10 mouse cellular contexts compared by ENCODE assay signal in genomic region chr11:11855061-11855672, GRCm38 (mm10). TPM values are rescaled to one million over a fixed set of nuclear protein-coding genes. Genes with fewer than 3 reads are reported as not detected.
DNase-seq lines count a peak whose midpoint lies in the region; ATAC-seq and TF ChIP-seq lines count a peak whose summit lies in the region.
"Had no signal": no experiment of that assay in that cellular context is flagged by ENCODE, and none has a peak within 500 bp of the region (broad histone marks: within the 10 kb centered on the region; RNA-seq: fewer than 3 reads in every experiment).

No protein-coding gene starts in this region.

- H3K4me3 ChIP-seq in lung, embryonic 16.5 days (ENCODE audit: low read length), result no peak overlapping the region
- H3K4me3 ChIP-seq in hindbrain, postnatal 0 days (ENCODE audit: low read length), result no peak overlapping the region
- no peak overlapping the region for H3K4me3 ChIP-seq in neural tube, embryonic 14.5 days (ENCODE audit: low read depth, low read length)

- peaks cover 27% of the 10 kb centered on the region for H3K4me1 ChIP-seq in lung, embryonic 16.5 days (replicated peaks; ENCODE audit: control insufficient read depth, insufficient read depth, low read length)
- peaks cover 4% of the 10 kb centered on the region; the same call in 1 of the 2 replicates for H3K4me1 ChIP-seq in hindbrain, postnatal 0 days (ENCODE audit: insufficient read depth, low read length)
- H3K4me1 ChIP-seq in neural tube, embryonic 14.5 days (ENCODE audit: control insufficient read depth, insufficient read depth, low read length), result peaks cover 4% of the 10 kb centered on the region; the same call in 1 of the 2 replicates

- WGBS in lung, embryonic 16.5 days, result 34% methylated on average over 6 of the region's 6 CpGs
- 25% methylated on average over 6 of the region's 6 CpGs for WGBS in hindbrain, postnatal 0 days
- 14% methylated on average over 6 of the region's 6 CpGs for WGBS in neural tube, embryonic 14.5 days

- H3K9me3 ChIP-seq in lung, embryonic 16.5 days (ENCODE audit: control insufficient read depth, low read length), result 0 out of 2 replicates have a peak, but pooled peaks cover 3% of the 10 kb centered on the region
- no peaks in the 10 kb centered on the region for H3K9me3 ChIP-seq in hindbrain, postnatal 0 days (ENCODE audit: low read length)
- no peaks in the 10 kb centered on the region for H3K9me3 ChIP-seq in neural tube, embryonic 14.5 days (ENCODE audit: control insufficient read depth, low read length)

- no peak for TF ChIP-seq CTCF in hindbrain, postnatal 0 days (IDR thresholded peaks at IDR 0.05; ENCODE audit: low read depth)

- no peak for ATAC-seq in lung, embryonic 16.5 days (ENCODE audit: low read depth)
- peak; percentile 35; the same call in 1 of the 2 replicates for ATAC-seq in hindbrain, postnatal 0 days
- ATAC-seq in neural tube, embryonic 14.5 days (ENCODE audit: low read depth), result peak; percentile 66

- peak overlapping the region; percentile 15 for H3K27ac ChIP-seq in lung, embryonic 16.5 days (ENCODE audit: low read length)
- H3K27ac ChIP-seq in hindbrain, postnatal 0 days, result no peak overlapping the region
- H3K27ac ChIP-seq in neural tube, embryonic 14.5 days (ENCODE audit: low read depth, low read length), result no peak overlapping the region
- H3K27ac ChIP-seq: macrophage had no signal

- no peak overlapping the region for H3K4me2 ChIP-seq in lung, embryonic 16.5 days (ENCODE audit: low read depth, low read length)
- H3K4me2 ChIP-seq in hindbrain, postnatal 0 days (ENCODE audit: low read depth, low read length), result no peak overlapping the region
- H3K4me2 ChIP-seq in neural tube, embryonic 14.5 days (ENCODE audit: low read depth, low read length), result no peak overlapping the region

- peak; percentile 11 to 19 for DNase-seq in cerebellum, postnatal 10 days
- no peak for DNase-seq in cerebellum, adult 18-20 months
- no peak for DNase-seq in lung, postnatal 36 days
- peak; percentile 23 for DNase-seq in hindbrain, postnatal 0 days (ENCODE audit: low spot score)
- no peak for DNase-seq in spleen, postnatal 36 days (ENCODE audit: low spot score in 2 of 2)
- no peak for DNase-seq in cerebellum, postnatal 25 days
- DNase-seq: kidney, adult 11 months had no signal

- H3K36me3 ChIP-seq in lung, embryonic 16.5 days (ENCODE audit: control insufficient read depth, insufficient read depth, low read length), result no peaks in the 10 kb centered on the region
- H3K36me3 ChIP-seq in hindbrain, postnatal 0 days (ENCODE audit: insufficient read depth, low read length), result no peaks in the 10 kb centered on the region
- H3K36me3 ChIP-seq in neural tube, embryonic 14.5 days (ENCODE audit: control insufficient read depth, insufficient read depth, low read length), result no peaks in the 10 kb centered on the region

- no peak overlapping the region for H3K9ac ChIP-seq in lung, embryonic 16.5 days (ENCODE audit: low read length)
- H3K9ac ChIP-seq in hindbrain, postnatal 0 days (replicated peaks; ENCODE audit: low read length), result no peak overlapping the region
- no peak overlapping the region for H3K9ac ChIP-seq in neural tube, embryonic 14.5 days (replicated peaks; ENCODE audit: low read depth, low read length)

- H3K27me3 ChIP-seq in lung, embryonic 16.5 days (ENCODE audit: control insufficient read depth, insufficient read depth, low read depth, low read length), result no peaks in the 10 kb centered on the region
- H3K27me3 ChIP-seq in hindbrain, postnatal 0 days (ENCODE audit: insufficient read depth, low read length), result no peaks in the 10 kb centered on the region
- H3K27me3 ChIP-seq in neural tube, embryonic 14.5 days (ENCODE audit: control insufficient read depth, insufficient read depth, low read length), result no peaks in the 10 kb centered on the region

RNA-seq across cellular contexts. Expression of gene Ddc, which starts 42.8 kb away (rescaled TPM):
- polyA plus RNA-seq in lung, embryonic 16.5 days (2015; fragmentation: Nextera tagmentation; extraction: Ambion mirVana), result 15.9 and 17.7 TPM in 2 replicates
- total RNA-seq in hindbrain, postnatal 0 days (2014; rRNA removed), result 11.4 and 13.7 TPM in 2 replicates
- 15.4 and 20.5 TPM in 2 replicates for polyA plus RNA-seq in hindbrain, postnatal 0 days (2015; fragmentation: Nextera tagmentation; extraction: Ambion mirVana)
- polyA plus RNA-seq in neural tube, embryonic 14.5 days (2014; fragmentation: Nextera tagmentation; extraction: Ambion mirVana), result 2.7 and 3.5 TPM in 2 replicates
- polyA plus RNA-seq: macrophage had no signal

RNA-seq across cellular contexts. Expression of gene Fignl1, which starts 46.4 kb away (rescaled TPM):
- polyA plus RNA-seq in lung, embryonic 16.5 days (2015; fragmentation: Nextera tagmentation; extraction: Ambion mirVana), result 76.6 and 79.4 TPM in 2 replicates
- total RNA-seq in hindbrain, postnatal 0 days (2014; rRNA removed), result 10.7 and 11.3 TPM in 2 replicates
- 7.0 and 8.8 TPM in 2 replicates for polyA plus RNA-seq in hindbrain, postnatal 0 days (2015; fragmentation: Nextera tagmentation; extraction: Ambion mirVana)
- 8.0 and 9.5 TPM in 2 replicates for polyA plus RNA-seq in neural tube, embryonic 14.5 days (2014; fragmentation: Nextera tagmentation; extraction: Ambion mirVana)

Comparison
In these comparisons a context has a peak if more than half of its experiments do, and no peak if none do; other contexts are left out.
1. DNase-seq: peak in cerebellum, postnatal 10 days (2 of 2) and hindbrain, postnatal 0 days (single experiment); none in cerebellum, adult 18-20 months (0 of 2), lung, postnatal 36 days (single experiment), spleen, postnatal 36 days (0 of 2) and cerebellum, postnatal 25 days (0 of 2).